Mouse (Mus musculus): Measurements from ENCODE around the gene Prune2. TPM values are rescaled to one million over a fixed set of nuclear protein-coding genes. Genes with fewer than 3 reads are reported as not detected.

Prune2 gene
- polyA plus RNA-seq, 1 experiment, result 10.9 TPM

DNA sequence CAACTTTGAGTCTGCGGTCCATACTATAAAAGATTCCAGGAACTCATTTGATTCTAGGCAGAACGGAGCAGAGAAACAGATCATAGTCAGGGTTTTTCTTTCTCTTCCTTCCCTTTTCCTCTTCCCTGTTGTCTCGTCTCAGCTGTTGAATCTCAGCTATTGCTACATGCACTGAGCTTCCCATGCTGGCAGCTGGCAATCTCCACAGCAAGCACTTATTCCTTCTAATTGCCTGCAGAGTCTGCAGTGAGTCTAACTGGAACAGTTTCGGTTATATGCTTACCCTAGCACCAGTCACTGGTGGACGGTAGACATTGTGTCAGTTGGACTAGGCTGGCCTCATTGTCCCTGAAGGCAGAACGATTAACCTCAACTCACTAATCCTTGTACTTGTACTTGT lies 188.3 kb downstream of the Prune2 start:
- Histone ChIP-seq H3K36me3 (ENCODE audit: control insufficient read depth, insufficient read depth, low read length, poor library complexity, severe bottlenecking) (no peaks in the 10 kb centered on the region), H3K9me3 (replicated peaks; ENCODE audit: control insufficient read depth, insufficient read depth, low read length, poor library complexity, severe bottlenecking) (no peaks in the 10 kb centered on the region), H3K27me3 (ENCODE audit: control insufficient read depth, insufficient read depth, low read length, poor library complexity, severe bottlenecking) (no peaks in the 10 kb centered on the region), H3K4me1 (ENCODE audit: control insufficient read depth, insufficient read depth, low read length) (no peaks in the 10 kb centered on the region), H3K4me3 (ENCODE audit: low read depth, low read length) (no peak overlapping the region), H3K27ac (ENCODE audit: insufficient read depth, low read length) (no peak overlapping the region), H3K9ac (ENCODE audit: low read depth, poor library complexity, severe bottlenecking) (no peak overlapping the region)
- TF ChIP-seq EP300 (IDR thresholded peaks at IDR 0.05; ENCODE audit: insufficient read depth, low read depth, low read length), result no peak
- no peak for TF ChIP-seq CTCF (IDR thresholded peaks at IDR 0.05; ENCODE audit: low read depth, low read length)
- no peak for TF ChIP-seq POLR2A (IDR thresholded peaks at IDR 0.05; ENCODE audit: insufficient read depth, low read length)

DNA sequence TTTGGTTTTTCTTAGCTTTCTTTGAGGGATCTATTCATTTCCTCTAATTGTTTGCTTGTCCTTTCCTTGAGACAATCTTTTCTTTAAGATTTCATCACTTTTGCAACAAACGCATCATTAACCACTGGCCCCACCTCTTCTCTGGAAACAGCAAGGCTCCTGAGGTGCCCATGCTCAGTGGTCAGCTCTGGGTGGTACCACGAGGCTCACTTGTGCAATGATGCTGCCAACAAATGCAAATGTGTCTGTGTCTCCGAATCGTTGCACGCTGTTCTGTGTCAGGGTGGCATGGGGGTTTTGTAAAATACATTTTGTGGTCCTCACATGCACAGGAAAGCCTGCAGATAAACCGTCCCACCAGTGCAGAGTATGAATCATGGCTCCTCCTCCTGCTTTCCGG lies 194.1 kb downstream of the Prune2 start:
- Histone ChIP-seq H3K9me3 (replicated peaks; ENCODE audit: control insufficient read depth, insufficient read depth, low read length, poor library complexity, severe bottlenecking) (no peaks in the 10 kb centered on the region), H3K36me3 (ENCODE audit: control insufficient read depth, insufficient read depth, low read length, poor library complexity, severe bottlenecking) (no peaks in the 10 kb centered on the region), H3K9ac (ENCODE audit: low read depth, poor library complexity, severe bottlenecking) (no peak overlapping the region), H3K4me1 (ENCODE audit: control insufficient read depth, insufficient read depth, low read length) (no peaks in the 10 kb centered on the region), H3K4me3 (ENCODE audit: low read depth, low read length) (no peak overlapping the region), H3K27ac (ENCODE audit: insufficient read depth, low read length) (no peak overlapping the region), H3K27me3 (ENCODE audit: control insufficient read depth, insufficient read depth, low read length, poor library complexity, severe bottlenecking) (no peaks in the 10 kb centered on the region)
- no peak for TF ChIP-seq CTCF (IDR thresholded peaks at IDR 0.05; ENCODE audit: low read depth, low read length)
- TF ChIP-seq EP300 (IDR thresholded peaks at IDR 0.05; ENCODE audit: insufficient read depth, low read depth, low read length), result no peak
- TF ChIP-seq POLR2A (IDR thresholded peaks at IDR 0.05; ENCODE audit: insufficient read depth, low read length), result no peak

DNA sequence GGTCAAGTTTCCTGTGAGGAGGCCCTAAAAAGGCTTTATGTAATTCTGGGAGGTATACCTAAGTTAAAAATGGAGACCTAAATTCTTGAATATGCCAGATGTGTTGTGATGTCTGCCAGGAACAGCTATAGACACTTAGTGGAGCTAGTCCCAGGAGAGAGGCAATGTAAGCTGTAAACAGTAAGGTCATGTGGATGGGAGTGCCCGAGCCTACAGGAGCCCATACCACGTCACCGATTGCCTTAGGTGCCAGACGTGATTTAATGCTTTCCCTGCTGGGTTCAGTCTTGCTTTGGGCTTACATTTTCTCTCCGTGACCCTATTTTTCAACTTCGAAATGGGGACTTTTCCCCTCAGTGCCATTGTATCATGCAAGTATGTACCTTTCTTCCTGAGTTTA lies 195.9 kb downstream of the Prune2 start:
- H3K36me3 ChIP-seq (ENCODE audit: control insufficient read depth, insufficient read depth, low read length, poor library complexity, severe bottlenecking), result no peaks in the 10 kb centered on the region

DNA sequence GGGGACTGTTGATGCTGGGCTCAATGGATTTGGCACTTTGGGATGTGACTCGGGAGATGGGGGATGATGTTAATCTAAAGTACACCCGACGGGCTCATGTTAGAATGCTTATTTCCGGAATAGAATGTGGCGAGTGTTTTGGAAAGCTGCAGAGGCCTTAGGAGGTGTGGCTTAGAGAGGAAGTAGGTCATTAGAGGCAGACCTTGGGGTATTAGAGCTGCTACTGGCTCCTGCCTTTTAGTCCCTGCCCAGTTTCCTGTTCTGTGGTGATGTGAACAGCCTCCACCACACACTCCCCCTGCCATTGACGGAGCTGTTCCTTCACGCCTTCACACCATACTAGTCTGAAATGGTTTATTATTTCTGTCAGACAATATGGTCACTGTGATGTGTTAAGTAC lies 196.5 kb downstream of the Prune2 start:
- no peaks in the 10 kb centered on the region for H3K27me3 ChIP-seq (ENCODE audit: control insufficient read depth, insufficient read depth, low read length, poor library complexity, severe bottlenecking)
- TF ChIP-seq CTCF (IDR thresholded peaks at IDR 0.05; ENCODE audit: low read depth, low read length) (no peak), POLR2A (IDR thresholded peaks at IDR 0.05; ENCODE audit: insufficient read depth, low read length) (no peak), EP300 (IDR thresholded peaks at IDR 0.05; ENCODE audit: insufficient read depth, low read depth, low read length) (no peak)
- no peaks in the 10 kb centered on the region for H3K36me3 ChIP-seq (ENCODE audit: control insufficient read depth, insufficient read depth, low read length, poor library complexity, severe bottlenecking)
- H3K9me3 ChIP-seq (replicated peaks; ENCODE audit: control insufficient read depth, insufficient read depth, low read length, poor library complexity, severe bottlenecking), result no peaks in the 10 kb centered on the region
- no peak overlapping the region for H3K27ac ChIP-seq (ENCODE audit: insufficient read depth, low read length)
- no peaks in the 10 kb centered on the region for H3K4me1 ChIP-seq (ENCODE audit: control insufficient read depth, insufficient read depth, low read length)
- no peak overlapping the region for H3K4me3 ChIP-seq (ENCODE audit: low read depth, low read length)
- H3K9ac ChIP-seq (ENCODE audit: low read depth, poor library complexity, severe bottlenecking), result no peak overlapping the region

More for the DNA sequence above, 195.9 kb downstream of the Prune2 start:
- H3K27ac ChIP-seq (ENCODE audit: insufficient read depth, low read length), result no peak overlapping the region
- no peak overlapping the region for H3K9ac ChIP-seq (ENCODE audit: low read depth, poor library complexity, severe bottlenecking)
- H3K27me3 ChIP-seq (ENCODE audit: control insufficient read depth, insufficient read depth, low read length, poor library complexity, severe bottlenecking), result no peaks in the 10 kb centered on the region
- H3K4me3 ChIP-seq (ENCODE audit: low read depth, low read length), result no peak overlapping the region
- no peak for TF ChIP-seq EP300 (IDR thresholded peaks at IDR 0.05; ENCODE audit: insufficient read depth, low read depth, low read length)
- no peak for TF ChIP-seq CTCF (IDR thresholded peaks at IDR 0.05; ENCODE audit: low read depth, low read length)
- no peak for TF ChIP-seq POLR2A (IDR thresholded peaks at IDR 0.05; ENCODE audit: insufficient read depth, low read length)
- H3K9me3 ChIP-seq (replicated peaks; ENCODE audit: control insufficient read depth, insufficient read depth, low read length, poor library complexity, severe bottlenecking), result no peaks in the 10 kb centered on the region
- no peaks in the 10 kb centered on the region for H3K4me1 ChIP-seq (ENCODE audit: control insufficient read depth, insufficient read depth, low read length)

DNA sequence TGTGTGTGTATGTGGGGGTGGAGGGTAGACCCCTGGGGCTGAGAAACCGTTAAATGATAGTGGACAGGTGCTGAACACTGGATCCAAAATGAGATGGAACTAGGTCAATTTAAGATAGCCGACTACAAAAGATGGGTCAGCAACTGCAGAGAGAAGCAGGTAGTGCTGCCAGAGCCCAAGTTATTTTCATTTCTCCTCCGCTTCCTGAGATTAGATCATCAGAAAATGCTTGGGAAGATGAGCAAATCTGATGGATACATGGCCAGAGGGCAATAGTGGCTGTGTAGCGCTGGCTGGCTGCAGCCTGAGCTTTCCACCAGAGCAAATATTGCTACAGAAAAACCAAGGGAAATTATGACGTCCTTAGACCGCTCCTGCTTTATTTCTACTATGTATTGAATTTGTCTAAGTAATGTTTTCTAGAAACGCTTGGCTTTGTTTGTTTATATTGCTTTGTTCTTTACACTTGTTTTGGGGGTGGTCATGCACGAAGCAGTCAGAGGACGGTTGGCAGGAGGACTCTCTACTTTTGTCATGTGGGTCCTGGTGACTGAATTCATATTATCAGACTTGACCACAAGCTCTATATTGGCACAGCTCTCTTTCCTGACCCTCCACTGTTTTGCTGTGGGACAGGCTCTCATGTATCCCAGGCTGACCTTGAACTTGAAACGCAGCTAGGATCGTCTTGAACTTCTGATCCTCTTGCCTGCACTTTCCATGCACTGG lies 198.2 kb downstream of the Prune2 start:
- no peak overlapping the region for H3K4me3 ChIP-seq (ENCODE audit: low read depth, low read length)
- H3K36me3 ChIP-seq (ENCODE audit: control insufficient read depth, insufficient read depth, low read length, poor library complexity, severe bottlenecking), result no peaks in the 10 kb centered on the region
- no peaks in the 10 kb centered on the region for H3K27me3 ChIP-seq (ENCODE audit: control insufficient read depth, insufficient read depth, low read length, poor library complexity, severe bottlenecking)
- H3K4me1 ChIP-seq (ENCODE audit: control insufficient read depth, insufficient read depth, low read length), result no peaks in the 10 kb centered on the region
- no peak overlapping the region for H3K9ac ChIP-seq (ENCODE audit: low read depth, poor library complexity, severe bottlenecking)
- no peak overlapping the region for H3K27ac ChIP-seq (ENCODE audit: insufficient read depth, low read length)
- no peak for TF ChIP-seq CTCF (IDR thresholded peaks at IDR 0.05; ENCODE audit: low read depth, low read length)
- TF ChIP-seq EP300 (IDR thresholded peaks at IDR 0.05; ENCODE audit: insufficient read depth, low read depth, low read length), result no peak
- TF ChIP-seq POLR2A (IDR thresholded peaks at IDR 0.05; ENCODE audit: insufficient read depth, low read length), result no peak
- H3K9me3 ChIP-seq (replicated peaks; ENCODE audit: control insufficient read depth, insufficient read depth, low read length, poor library complexity, severe bottlenecking), result no peaks in the 10 kb centered on the region

DNA sequence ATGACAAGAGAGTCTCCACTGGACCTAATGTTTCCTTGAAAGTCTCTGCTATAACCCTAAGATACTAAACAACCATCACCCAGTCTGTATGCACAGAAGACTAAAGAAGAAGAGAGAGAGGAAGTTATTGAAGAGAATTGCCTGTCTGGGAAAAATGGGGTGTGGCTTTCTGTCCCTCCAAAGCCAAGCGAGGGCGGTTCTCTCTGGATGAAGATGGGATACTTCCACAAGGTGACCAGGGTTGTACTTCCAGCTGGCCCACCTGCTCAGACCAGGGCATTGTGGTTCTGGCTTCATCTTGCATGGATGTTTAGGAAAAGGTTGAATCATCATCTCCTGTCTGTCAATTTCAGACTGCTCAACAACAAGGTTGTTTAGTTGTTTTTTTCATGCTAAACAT lies 199.3 kb downstream of the Prune2 start:
- Histone ChIP-seq H3K36me3 (ENCODE audit: control insufficient read depth, insufficient read depth, low read length, poor library complexity, severe bottlenecking) (no peaks in the 10 kb centered on the region), H3K27ac (ENCODE audit: insufficient read depth, low read length) (no peak overlapping the region), H3K9ac (ENCODE audit: low read depth, poor library complexity, severe bottlenecking) (no peak overlapping the region), H3K27me3 (ENCODE audit: control insufficient read depth, insufficient read depth, low read length, poor library complexity, severe bottlenecking) (no peaks in the 10 kb centered on the region), H3K4me3 (ENCODE audit: low read depth, low read length) (no peak overlapping the region), H3K9me3 (replicated peaks; ENCODE audit: control insufficient read depth, insufficient read depth, low read length, poor library complexity, severe bottlenecking) (no peaks in the 10 kb centered on the region), H3K4me1 (ENCODE audit: control insufficient read depth, insufficient read depth, low read length) (no peaks in the 10 kb centered on the region)
- TF ChIP-seq POLR2A (IDR thresholded peaks at IDR 0.05; ENCODE audit: insufficient read depth, low read length) (no peak), EP300 (IDR thresholded peaks at IDR 0.05; ENCODE audit: insufficient read depth, low read depth, low read length) (no peak), CTCF (IDR thresholded peaks at IDR 0.05; ENCODE audit: low read depth, low read length) (no peak)
